Mouse (Mus musculus) A20 (cell line): ENCODE measurements around the gene Olfr433.
A peak's percentile ranks its signal among the peaks of the same experiment; 100 is the strongest.
"Not testable (repeated sequence)": the region's sequence is repeated elsewhere in the genome, so short reads cannot be mapped to it uniquely, and the experiment has no call there.

Experiments
- DNase-seq: peaks from one replicate; pipeline ENCODE4 v3.0.0-alpha.2; 2011; ENCODE audit warnings: low read depth, low spot score

Gene Olfr433

GRCm38 (mm10) chr1:174040523-174041177 is at the start of gene Olfr433:
Gene Olfr433 (plus strand): TSS chr1:174040705.
- DNase-seq = peak; percentile 77

- no peak for DNase-seq
These were observed 45.5 kb upstream of the Olfr433 start for GRCm38 (mm10) chr1:173995003-173995402.

GRCm38 (mm10) chr1:174004352-174005109 is 36.0 kb upstream of the Olfr433 start:
- DNase-seq = not testable (repeated sequence)

GRCm38 (mm10) chr1:174007050-174007449 is 33.5 kb upstream of the Olfr433 start:
- not testable (repeated sequence) for DNase-seq

- no peak for DNase-seq
These were observed 8.8 kb upstream of the Olfr433 start, which contains the start of gene Ifi205 for GRCm38 (mm10) chr1:174031698-174032097. Gene Ifi205 (minus strand): TSS chr1:174031810.

- DNase-seq = no peak
These were observed 4.7 kb upstream of the Olfr433 start for GRCm38 (mm10) chr1:174035841-174036240.

- no peak for DNase-seq
These were observed 2.0 kb upstream of the Olfr433 start for GRCm38 (mm10) chr1:174038480-174038879.

- DNase-seq = not testable (repeated sequence)
These were observed 1.8 kb downstream of the Olfr433 start for GRCm38 (mm10) chr1:174042091-174042884.

- no peak for DNase-seq
These were observed 3.9 kb downstream of the Olfr433 start for GRCm38 (mm10) chr1:174044431-174044830.

- DNase-seq = not testable (repeated sequence)
These were observed 7.7 kb downstream of the Olfr433 start for GRCm38 (mm10) chr1:174048227-174048626.

GRCm38 (mm10) chr1:174048893-174049292 is 8.4 kb downstream of the Olfr433 start, which contains the start of gene Olfr432:
Gene Olfr432 (plus strand): TSS chr1:174049205.
- no peak for DNase-seq

GRCm38 (mm10) chr1:174049357-174049756 is 8.9 kb downstream of the Olfr433 start:
- DNase-seq = not testable (repeated sequence)

- DNase-seq = no peak
These were observed 10.0 kb downstream of the Olfr433 start for GRCm38 (mm10) chr1:174050532-174050931.

GRCm38 (mm10) chr1:174051515-174051914 is 11.0 kb downstream of the Olfr433 start:
- no peak for DNase-seq

- no peak for DNase-seq
These were observed 11.5 kb downstream of the Olfr433 start for GRCm38 (mm10) chr1:174051931-174052536.

- DNase-seq = no peak
These were observed 12.5 kb downstream of the Olfr433 start for GRCm38 (mm10) chr1:174052981-174053380.

- DNase-seq = no peak
These were observed 14.7 kb downstream of the Olfr433 start for GRCm38 (mm10) chr1:174055248-174055647.

- no peak for DNase-seq
These were observed 25.8 kb downstream of the Olfr433 start, which contains the start of gene Olfr430 for GRCm38 (mm10) chr1:174066305-174066704. Gene Olfr430 (plus strand): TSS chr1:174066605.

GRCm38 (mm10) chr1:174084031-174084430 is 43.5 kb downstream of the Olfr433 start, which contains the start of gene Olfr429:
Gene Olfr429 (plus strand): TSS chr1:174084331.
- no peak for DNase-seq
